Mouse (Mus musculus): ENCODE measurements around the gene Rpl15. TPM values are rescaled to one million over a fixed set of nuclear protein-coding genes. Genes with fewer than 3 reads are reported as not detected.
"Not testable (repeated sequence)": the region's sequence is repeated elsewhere in the genome, so short reads cannot be mapped to it uniquely, and the experiment has no call there.

Rpl15 gene
- polyA plus RNA-seq, 1 experiment from 2014 or later = 396 TPM

DNA sequence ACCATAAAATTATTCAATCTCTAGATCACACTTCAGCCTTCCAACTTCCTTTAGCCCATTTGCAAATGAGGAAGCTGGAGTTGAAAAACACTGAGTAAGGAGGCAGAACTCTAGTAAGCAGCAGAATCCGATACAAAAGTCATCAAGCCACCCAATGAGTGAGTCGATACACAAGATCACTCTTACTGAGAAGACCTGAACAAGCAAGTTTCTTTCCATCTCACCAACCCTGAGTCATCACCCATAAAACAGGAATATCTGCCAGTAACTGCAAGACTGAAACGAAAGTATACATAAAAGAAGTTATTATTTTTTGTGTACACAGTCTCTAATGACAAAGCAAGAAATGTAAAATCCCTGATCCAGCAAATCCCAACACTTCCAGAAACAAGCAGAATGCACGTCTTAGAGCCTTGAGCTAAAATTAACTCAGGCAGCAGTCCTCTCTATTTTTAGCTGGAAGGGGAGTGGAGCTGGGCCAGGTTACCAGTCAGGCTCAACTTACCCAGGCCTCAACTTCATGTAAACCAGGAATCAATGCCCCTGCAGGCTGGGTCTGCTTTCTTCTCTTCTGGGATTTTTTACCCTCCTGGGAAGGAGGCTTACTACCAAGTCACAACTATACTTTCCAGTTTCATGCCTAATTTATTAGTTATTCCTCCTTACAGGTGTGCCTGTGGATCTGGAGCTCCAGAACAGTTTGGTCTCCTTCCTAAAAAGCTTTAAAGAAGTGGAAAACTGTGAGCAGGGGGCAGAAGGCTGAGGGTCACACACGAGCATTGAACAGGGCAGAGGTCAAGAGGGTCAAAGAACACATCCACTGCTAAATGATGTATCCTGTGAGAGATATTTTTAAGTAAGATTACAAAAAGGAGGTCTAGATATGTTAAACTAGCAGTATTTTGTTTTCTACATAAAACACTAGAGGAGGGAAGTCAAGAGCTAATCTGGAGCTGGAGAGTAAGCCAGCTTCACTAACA is 36.9 kb downstream of the Rpl15 start:
- Histone ChIP-seq H3K36me3 (ENCODE audit: control insufficient read depth, insufficient read depth, low read length) (no peaks in the 10 kb centered on the region), H3K27me3 (replicated peaks; ENCODE audit: control insufficient read depth, insufficient read depth, low read length) (no peaks in the 10 kb centered on the region), H3K9me3 (ENCODE audit: control insufficient read depth, low read length) (no peaks in the 10 kb centered on the region), H3K4me2 (ENCODE audit: low read depth, low read length) (0 out of 2 replicates have a peak overlapping the region, but pooled peaks have one; percentile 12), H3K4me1 (ENCODE audit: control insufficient read depth, insufficient read depth, low read length) (peaks cover 5% of the 10 kb centered on the region; the same call in 1 of the 2 replicates), H3K27ac (ENCODE audit: low read length) (no peak overlapping the region), H3K4me3 (ENCODE audit: low read length) (no peak overlapping the region), H3K9ac (ENCODE audit: low read depth, low read length) (no peak overlapping the region)
- ATAC-seq = no peak
- 45% methylated on average over 5 of the region's 5 CpGs for WGBS

DNA sequence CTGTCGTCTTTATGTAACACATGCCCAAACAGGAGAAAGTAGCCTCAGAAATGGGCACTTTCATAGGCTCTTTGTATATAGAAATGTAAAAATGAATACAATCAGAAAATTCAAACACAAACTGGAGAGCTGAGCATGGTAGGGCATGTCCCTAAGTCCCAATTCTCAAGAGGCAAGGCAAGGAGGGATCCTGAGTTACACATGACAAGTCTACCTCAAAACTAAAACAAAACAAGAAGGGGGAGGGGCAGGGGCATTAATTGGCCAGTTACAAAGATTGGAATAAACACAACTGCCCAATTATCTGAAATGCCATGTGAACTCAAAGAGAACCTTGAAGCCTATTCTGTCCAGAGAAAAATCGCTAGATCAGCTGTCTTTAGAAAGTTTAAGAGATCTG is 38.1 kb downstream of the Rpl15 start:
- no peak overlapping the region for H3K9ac ChIP-seq (ENCODE audit: low read depth, low read length)
- no peaks in the 10 kb centered on the region for H3K36me3 ChIP-seq (ENCODE audit: control insufficient read depth, insufficient read depth, low read length)
- H3K27me3 ChIP-seq (replicated peaks; ENCODE audit: control insufficient read depth, insufficient read depth, low read length) = no peaks in the 10 kb centered on the region
- no peak overlapping the region for H3K27ac ChIP-seq (ENCODE audit: low read length)
- peaks cover 5% of the 10 kb centered on the region; the same call in 1 of the 2 replicates for H3K4me1 ChIP-seq (ENCODE audit: control insufficient read depth, insufficient read depth, low read length)
- H3K4me3 ChIP-seq (ENCODE audit: low read length) = no peak overlapping the region
- ATAC-seq = no peak
- no peak overlapping the region for H3K4me2 ChIP-seq (ENCODE audit: low read depth, low read length)
- no peaks in the 10 kb centered on the region for H3K9me3 ChIP-seq (ENCODE audit: control insufficient read depth, low read length)
- 88% methylated on average over 2 of the region's 2 CpGs for WGBS

DNA sequence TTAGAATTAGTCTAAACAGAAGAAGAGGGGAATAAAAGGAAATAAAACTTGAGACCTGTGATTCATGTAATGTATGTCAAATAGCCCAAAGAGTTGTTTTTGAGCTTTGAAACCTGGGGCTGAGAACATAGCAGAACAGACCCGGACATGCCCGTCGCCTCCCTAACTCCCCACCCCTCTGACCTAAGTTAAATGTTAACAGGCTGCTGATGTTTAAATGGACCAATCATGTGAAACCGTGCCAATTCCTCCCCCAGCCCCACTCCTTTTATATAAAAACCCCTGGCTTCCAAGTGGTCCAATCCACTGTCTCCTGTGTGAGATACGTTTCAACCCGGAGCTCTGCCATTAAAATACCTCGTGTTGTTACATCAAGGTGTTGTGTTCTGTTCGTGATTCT is 39.3 kb downstream of the Rpl15 start:
- WGBS = 92% methylated on average over 8 of the region's 8 CpGs
- not testable (repeated sequence) for H3K9ac ChIP-seq (ENCODE audit: low read depth, low read length); H3K27ac ChIP-seq (ENCODE audit: low read length); ATAC-seq; H3K9me3 ChIP-seq (ENCODE audit: control insufficient read depth, low read length); H3K4me1 ChIP-seq (ENCODE audit: control insufficient read depth, insufficient read depth, low read length); H3K4me3 ChIP-seq (ENCODE audit: low read length); H3K4me2 ChIP-seq (ENCODE audit: low read depth, low read length); H3K36me3 ChIP-seq (ENCODE audit: control insufficient read depth, insufficient read depth, low read length); H3K27me3 ChIP-seq (replicated peaks; ENCODE audit: control insufficient read depth, insufficient read depth, low read length)

GRCm38 (mm10) chr14:18229751-18230150 is 41.4 kb downstream of the Rpl15 start:
- not testable (repeated sequence) for H3K36me3 ChIP-seq (ENCODE audit: control insufficient read depth, insufficient read depth, low read length); H3K27me3 ChIP-seq (replicated peaks; ENCODE audit: control insufficient read depth, insufficient read depth, low read length); H3K9ac ChIP-seq (ENCODE audit: low read depth, low read length); H3K27ac ChIP-seq (ENCODE audit: low read length); H3K4me2 ChIP-seq (ENCODE audit: low read depth, low read length); H3K4me1 ChIP-seq (ENCODE audit: control insufficient read depth, insufficient read depth, low read length); ATAC-seq; H3K9me3 ChIP-seq (ENCODE audit: control insufficient read depth, low read length); H3K4me3 ChIP-seq (ENCODE audit: low read length)
- WGBS = 94% methylated on average over 10 of the region's 10 CpGs

- H3K9me3 ChIP-seq (ENCODE audit: control insufficient read depth, low read length); H3K36me3 ChIP-seq (ENCODE audit: control insufficient read depth, insufficient read depth, low read length); H3K4me3 ChIP-seq (ENCODE audit: low read length); H3K4me1 ChIP-seq (ENCODE audit: control insufficient read depth, insufficient read depth, low read length); H3K9ac ChIP-seq (ENCODE audit: low read depth, low read length); H3K4me2 ChIP-seq (ENCODE audit: low read depth, low read length); H3K27ac ChIP-seq (ENCODE audit: low read length); ATAC-seq; H3K27me3 ChIP-seq (replicated peaks; ENCODE audit: control insufficient read depth, insufficient read depth, low read length): not testable (repeated sequence)
- 74% methylated on average over 11 of the region's 11 CpGs for WGBS
Measured at GRCm38 (mm10) chr14:18226181-18226580, 45.0 kb downstream of the Rpl15 start.

DNA sequence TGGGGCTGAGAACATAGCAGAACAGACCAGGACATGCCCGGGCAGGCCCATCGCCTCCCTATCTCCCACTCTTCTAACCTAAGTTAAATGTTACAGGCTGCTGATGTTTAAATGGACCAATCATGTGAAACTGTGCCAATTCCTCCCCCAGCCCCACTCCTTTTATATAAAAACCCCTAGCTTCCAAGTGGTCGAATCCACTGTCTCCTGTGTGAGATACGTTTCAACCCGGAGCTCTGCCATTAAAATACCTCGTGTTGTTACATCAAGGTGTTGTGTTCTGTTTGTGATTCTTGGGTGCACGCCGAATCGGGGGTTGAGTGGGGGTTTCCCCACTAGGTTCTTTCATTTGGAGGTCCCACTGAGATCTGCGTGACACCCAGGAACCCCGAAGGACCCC is 45.8 kb downstream of the Rpl15 start:
- H3K36me3 ChIP-seq (ENCODE audit: control insufficient read depth, insufficient read depth, low read length); H3K4me1 ChIP-seq (ENCODE audit: control insufficient read depth, insufficient read depth, low read length); ATAC-seq; H3K9me3 ChIP-seq (ENCODE audit: control insufficient read depth, low read length); H3K27me3 ChIP-seq (replicated peaks; ENCODE audit: control insufficient read depth, insufficient read depth, low read length); H3K4me3 ChIP-seq (ENCODE audit: low read length); H3K27ac ChIP-seq (ENCODE audit: low read length); H3K9ac ChIP-seq (ENCODE audit: low read depth, low read length); H3K4me2 ChIP-seq (ENCODE audit: low read depth, low read length): not testable (repeated sequence)
- 93% methylated on average over 11 of the region's 11 CpGs for WGBS

DNA sequence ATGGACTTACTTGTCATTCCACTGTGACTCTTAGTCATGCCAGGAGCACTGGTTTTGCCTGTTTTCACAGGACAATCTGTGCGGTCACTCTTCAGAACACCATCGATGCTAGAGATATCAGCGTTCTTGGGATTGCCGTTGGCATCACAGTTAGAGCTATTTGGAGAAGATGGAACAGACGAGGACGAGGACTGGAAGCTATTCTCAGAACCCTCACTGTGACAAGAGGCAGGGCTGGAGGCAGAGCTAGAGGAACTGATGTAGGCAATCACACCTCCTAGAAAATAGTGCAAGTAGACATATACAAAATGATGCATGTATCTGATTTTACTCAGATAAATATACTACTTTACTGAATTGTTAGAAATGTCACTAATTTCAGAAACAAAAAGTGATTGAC is 49.2 kb downstream of the Rpl15 start:
- no peaks in the 10 kb centered on the region for H3K9me3 ChIP-seq (ENCODE audit: control insufficient read depth, low read length)
- no peaks in the 10 kb centered on the region for H3K27me3 ChIP-seq (replicated peaks; ENCODE audit: control insufficient read depth, insufficient read depth, low read length)
- no peak overlapping the region for H3K27ac ChIP-seq (ENCODE audit: low read length)
- no peak overlapping the region for H3K4me2 ChIP-seq (ENCODE audit: low read depth, low read length)
- no peak overlapping the region for H3K9ac ChIP-seq (ENCODE audit: low read depth, low read length)
- WGBS = 95% methylated on average over 6 of the region's 6 CpGs
- no peaks in the 10 kb centered on the region for H3K36me3 ChIP-seq (ENCODE audit: control insufficient read depth, insufficient read depth, low read length)
- ATAC-seq = no peak
- no peak overlapping the region for H3K4me3 ChIP-seq (ENCODE audit: low read length)
- no peaks in the 10 kb centered on the region for H3K4me1 ChIP-seq (ENCODE audit: control insufficient read depth, insufficient read depth, low read length)

Other genes starting within 250 kb of the Rpl15 start
- 3.6 and 3.8 TPM in 2 replicates for gene Nr1d2, start 32.3 kb downstream of the Rpl15 start, polyA plus RNA-seq (2015; fragmentation: Nextera tagmentation; extraction: Ambion mirVana)
- 14.5 and 15.9 TPM in 2 replicates for gene Nkiras1, start 255 bp downstream of the Rpl15 start, polyA plus RNA-seq (2015; fragmentation: Nextera tagmentation; extraction: Ambion mirVana)
- 107 and 113 TPM in 2 replicates for gene Ube2e1, start 60.5 kb upstream of the Rpl15 start, polyA plus RNA-seq (2015; fragmentation: Nextera tagmentation; extraction: Ambion mirVana)